Mouse (Mus musculus) right cerebral cortex, adult 18-20 months (tissue): ENCODE results near the gene Vmn2r20.
"Not testable (repeated sequence)": the region's sequence is repeated elsewhere in the genome, so short reads cannot be mapped to it uniquely, and the experiment has no call there.

Experiments used
- DNase-seq: peaks from one replicate; pipeline ENCODE4 v3.0.0; 2022; ENCODE audit warnings: mixed read lengths

Vmn2r20 gene

GRCm38 (mm10) chr6:123418016-123418415, at the start of gene Vmn2r20:
Gene Vmn2r20 (minus strand): TSS chr6:123418116.
- DNase-seq, result not testable (repeated sequence)

GRCm38 (mm10) chr6:123424413-123424812, 6.5 kb upstream of the Vmn2r20 start:
- not testable (repeated sequence) for DNase-seq

GRCm38 (mm10) chr6:123406918-123407665, 10.8 kb downstream of the Vmn2r20 start:
- not testable (repeated sequence) for DNase-seq

DNA sequence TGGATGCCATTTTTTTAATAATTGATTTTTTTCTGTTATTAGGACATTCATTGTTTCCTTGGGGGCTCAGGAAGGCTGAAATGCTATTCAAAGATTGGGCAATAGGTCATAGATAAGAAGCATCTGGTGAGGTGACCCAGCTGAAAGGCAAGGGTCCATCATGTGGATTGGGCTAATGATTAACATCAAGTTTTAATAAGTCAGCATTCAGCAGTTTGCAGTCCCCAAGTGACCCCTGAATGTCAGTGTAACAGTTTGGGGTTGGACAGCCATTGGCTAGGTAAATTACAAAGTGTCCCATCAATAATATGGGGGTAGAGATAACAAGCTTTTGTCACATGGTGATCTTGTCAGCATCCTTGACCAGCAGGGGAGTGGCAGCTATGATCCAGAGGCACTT, 29.1 kb downstream of the Vmn2r20 start:
- DNase-seq, result not testable (repeated sequence)

DNA sequence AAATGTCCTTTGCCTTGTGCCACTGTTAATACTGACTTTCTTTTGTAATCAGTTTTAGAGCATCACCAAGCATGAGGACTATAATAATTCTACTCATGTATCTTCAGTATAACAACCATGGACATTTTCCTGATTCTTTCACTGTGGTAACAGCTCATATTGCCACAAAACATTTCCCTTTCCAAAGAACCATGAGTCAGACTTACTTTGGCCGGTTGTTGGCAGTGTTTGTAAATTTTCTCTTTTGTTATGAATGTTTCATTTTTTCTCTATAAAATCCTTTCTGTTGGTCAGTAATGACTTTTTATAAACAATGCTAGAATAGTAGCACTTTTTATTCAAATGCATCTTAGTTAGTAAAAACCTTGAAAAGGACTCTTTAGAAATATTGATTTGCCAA, 71.8 kb downstream of the Vmn2r20 start:
- DNase-seq, result no peak

- no peak for DNase-seq
Measured at GRCm38 (mm10) chr6:123340093-123340492, 77.8 kb downstream of the Vmn2r20 start.

GRCm38 (mm10) chr6:123332503-123332902, 85.4 kb downstream of the Vmn2r20 start:
- DNase-seq, result no peak
